Mouse (Mus musculus) myocyte (in vitro differentiated cells): ENCODE results near the gene Asb14.

ENCODE experiments used
- E2F4 ChIP-seq: IDR thresholded peaks from one replicate; pipeline ENCODE4 v1.6.1; 2011; ENCODE audit warnings: mild to moderate bottlenecking, control low read depth, moderate library complexity; ENCODE audit not compliant: insufficient read depth
- MYOD1 ChIP-seq, 3 experiments: IDR thresholded peaks; one replicate each; pipeline ENCODE4 v1.6.1; 2011; ENCODE audit warnings: control low read depth in 2 of 3, low read depth in 2 of 3, mild to moderate bottlenecking in 2 of 3, moderate library complexity in 1 of 3; ENCODE audit not compliant: insufficient read length in 2 of 3, control insufficient read depth in 1 of 3
- MYOG ChIP-seq, 3 experiments: IDR thresholded peaks; one replicate each; pipeline ENCODE4 v1.6.1; 2011; ENCODE audit warnings: control low read depth in 2 of 3, low read depth in 2 of 3, mild to moderate bottlenecking in 2 of 3; ENCODE audit not compliant: insufficient read length in 2 of 3, control insufficient read depth in 1 of 3, insufficient read depth in 1 of 3
- POLR2A ChIP-seq: IDR thresholded peaks from one replicate; pipeline ENCODE4 v1.6.1; 2011; ENCODE audit warnings: low read depth, mild to moderate bottlenecking, control low read depth, moderate library complexity; ENCODE audit not compliant: insufficient read length
- POLR2AphosphoS2 ChIP-seq: IDR thresholded peaks from one replicate; pipeline ENCODE4 v1.6.1; 2011; ENCODE audit warnings: low read depth, control low read depth; ENCODE audit not compliant: insufficient read length
- REST ChIP-seq: IDR thresholded peaks from one replicate; pipeline ENCODE4 v1.6.1; 2011; ENCODE audit warnings: mild to moderate bottlenecking, control low read depth, moderate library complexity; ENCODE audit not compliant: insufficient read depth, insufficient read length
- TCF12 ChIP-seq: IDR thresholded peaks from one replicate; pipeline ENCODE4 v1.6.1; 2011; ENCODE audit warnings: mild to moderate bottlenecking, control low read depth; ENCODE audit not compliant: poor library complexity, insufficient read depth, severe bottlenecking
- TCF3 ChIP-seq: IDR thresholded peaks from one replicate; pipeline ENCODE4 v1.6.1; 2011; ENCODE audit warnings: low read depth, control low read depth; ENCODE audit not compliant: insufficient read length
- USF1 ChIP-seq: IDR thresholded peaks from one replicate; pipeline ENCODE4 v1.6.1; 2011; ENCODE audit warnings: low read depth, mild to moderate bottlenecking, control low read depth, moderate library complexity

DNA sequence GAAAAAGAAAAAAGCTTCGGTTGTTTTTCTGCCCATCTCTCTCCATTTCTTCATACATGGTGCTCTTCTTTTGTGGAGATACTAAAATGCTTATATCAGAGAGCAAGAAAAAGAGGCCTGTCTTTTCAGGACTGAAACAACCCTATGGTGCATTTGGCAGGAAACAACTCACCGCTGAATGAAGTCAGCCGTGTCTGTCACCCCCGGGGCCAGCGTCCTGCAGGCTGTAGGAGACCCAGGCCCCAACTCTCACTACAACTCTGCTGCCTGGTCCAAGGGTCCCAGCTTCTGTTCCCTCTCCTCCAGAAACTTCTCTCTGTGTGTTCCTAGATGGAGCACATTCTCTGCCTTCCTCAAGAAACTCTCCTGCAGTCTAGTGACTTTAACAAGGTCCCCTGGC is 26.1 kb upstream of the Asb14 start:
- TF ChIP-seq POLR2A (no peak), MYOD1 (IDR thresholded peaks at IDR 0.05; ENCODE audit: control insufficient read depth in 1 of 3, insufficient read length in 2 of 3, low read depth in 2 of 3) (no peak), MYOG (IDR thresholded peaks at IDR 0.05; ENCODE audit: control insufficient read depth in 1 of 3, insufficient read depth in 1 of 3, insufficient read length in 2 of 3, low read depth in 2 of 3) (no peak), E2F4 (no peak), TCF12 (no peak), USF1 (no peak), TCF3 (no peak), REST (no peak), POLR2AphosphoS2 (no peak)
